Comparison of ENCODE assay signal across 9 mouse cellular contexts in genomic region chr15:101052560-101053501, GRCm38 (mm10). TPM values are rescaled to one million over a fixed set of nuclear protein-coding genes. Genes with fewer than 3 reads are reported as not detected.
A peak's percentile ranks its signal among the peaks of the same experiment; 100 is the strongest.
DNase-seq lines count a peak whose midpoint lies in the region; ATAC-seq and TF ChIP-seq lines count a peak whose summit lies in the region.
"Had no signal": no experiment of that assay in that cellular context is flagged by ENCODE, and none has a peak within 500 bp of the region (broad histone marks: within the 10 kb centered on the region; RNA-seq: fewer than 3 reads in every experiment).

No protein-coding gene starts in this region.

- no peak overlapping the region for H3K9ac ChIP-seq in lung, embryonic 15.5 days
- 0 out of 2 replicates have a peak overlapping the region, but pooled peaks have one; percentile 2 for H3K9ac ChIP-seq in forebrain, embryonic 13.5 days
- 0 out of 2 replicates have a peak overlapping the region, but pooled peaks have one; percentile 35 for H3K9ac ChIP-seq in limb, embryonic 15.5 days

- H3K4me3 ChIP-seq in lung, embryonic 15.5 days, result peak overlapping the region; percentile 37
- H3K4me3 ChIP-seq in forebrain, embryonic 13.5 days, result peak overlapping the region; percentile 42
- H3K4me3 ChIP-seq in limb, embryonic 15.5 days, result peak overlapping the region; percentile 48
- peak overlapping the region; percentile 30 for H3K4me3 ChIP-seq in olfactory bulb, adult 2 months (ENCODE audit: insufficient read depth, low read depth, low read length)
- H3K4me3 ChIP-seq: megakaryocyte, embryonic 14.5 days had no signal

- H3K9me3 ChIP-seq in lung, embryonic 15.5 days, result no peaks in the 10 kb centered on the region
- no peaks in the 10 kb centered on the region; the same call in 1 of the 2 replicates for H3K9me3 ChIP-seq in forebrain, embryonic 13.5 days (replicated peaks)
- H3K9me3 ChIP-seq in limb, embryonic 15.5 days, result no peaks in the 10 kb centered on the region

- peak; percentile 30; the same call in 1 of the 2 replicates for ATAC-seq in lung, embryonic 15.5 days (ENCODE audit: borderline replicate concordance, extremely low read depth, low FRiP score, low TSS enrichment)
- ATAC-seq in forebrain, embryonic 13.5 days, result peak; percentile 42; the same call in 1 of the 2 replicates
- ATAC-seq in limb, embryonic 15.5 days (ENCODE audit: insufficient number of reproducible peaks, low FRiP score, low TSS enrichment, low read depth), result no peak

- H3K4me1 ChIP-seq in lung, embryonic 15.5 days, result peaks cover 23% of the 10 kb centered on the region
- H3K4me1 ChIP-seq in forebrain, embryonic 13.5 days, result peaks cover 15% of the 10 kb centered on the region
- peaks cover 16% of the 10 kb centered on the region for H3K4me1 ChIP-seq in limb, embryonic 15.5 days
- H3K4me1 ChIP-seq in olfactory bulb, adult 2 months (ENCODE audit: control insufficient read depth, insufficient read depth, low read length), result no peaks in the 10 kb centered on the region; the same call in 1 of the 2 replicates

- H3K4me2 ChIP-seq in lung, embryonic 15.5 days, result peak overlapping the region; percentile 71
- H3K4me2 ChIP-seq in forebrain, embryonic 13.5 days, result peak overlapping the region; percentile 64
- peak overlapping the region; percentile 89 for H3K4me2 ChIP-seq in limb, embryonic 15.5 days

- 26% methylated on average over 113 of the region's 120 CpGs for WGBS in lung, embryonic 15.5 days
- 11% methylated on average over 116 of the region's 120 CpGs for WGBS in forebrain, embryonic 13.5 days
- WGBS in limb, embryonic 15.5 days, result 19% methylated on average over 118 of the region's 120 CpGs
- WGBS in olfactory bulb, adult 2 months, result 47% methylated on average over 118 of the region's 120 CpGs

- peaks cover 2% of the 10 kb centered on the region; the same call in 1 of the 2 replicates for H3K36me3 ChIP-seq in lung, embryonic 15.5 days
- H3K36me3 ChIP-seq in forebrain, embryonic 13.5 days (ENCODE audit: poor library complexity, severe bottlenecking), result no peaks in the 10 kb centered on the region
- no peaks in the 10 kb centered on the region for H3K36me3 ChIP-seq in limb, embryonic 15.5 days

- no peak for DNase-seq in lung, adult 18-20 months
- no peak for DNase-seq in left cerebral cortex, postnatal 36 days (ENCODE audit: low spot score in 2 of 2)
- no peak for DNase-seq in frontal cortex, postnatal 10 days (ENCODE audit: low spot score in 2 of 2)
- no peak for DNase-seq in kidney, postnatal 25 days

- H3K27me3 ChIP-seq in lung, embryonic 15.5 days, result peaks cover 90% of the 10 kb centered on the region
- H3K27me3 ChIP-seq in forebrain, embryonic 13.5 days, result peaks cover 96% of the 10 kb centered on the region
- H3K27me3 ChIP-seq in limb, embryonic 15.5 days, result peaks cover 69% of the 10 kb centered on the region

- TF ChIP-seq CTCF in olfactory bulb, adult 2 months (IDR thresholded peaks at IDR 0.05; ENCODE audit: insufficient read depth, low read depth, low read length), result no peak

- TF ChIP-seq POLR2A in olfactory bulb, adult 2 months (IDR thresholded peaks at IDR 0.05; ENCODE audit: insufficient read depth, low read depth, low read length), result no peak

- no peak overlapping the region for H3K27ac ChIP-seq in lung, embryonic 15.5 days
- no peak overlapping the region for H3K27ac ChIP-seq in forebrain, embryonic 13.5 days
- H3K27ac ChIP-seq in limb, embryonic 15.5 days, result no peak overlapping the region
- no peak overlapping the region for H3K27ac ChIP-seq in olfactory bulb, adult 2 months (ENCODE audit: insufficient read depth, low read depth, low read length)

- intact Hi-C loops in left cerebral cortex, postnatal 36 days (cut with DNase I), result no loop called here

RNA-seq across cellular contexts. Expression of gene Gm47841, which starts 5.6 kb away (rescaled TPM):
- 0.19 TPM in 1 of 2 replicates, not detected in the other for polyA plus RNA-seq in lung, embryonic 15.5 days (2015; fragmentation: Nextera tagmentation; extraction: Ambion mirVana)
- not detected in 2 replicates for polyA plus RNA-seq in forebrain, embryonic 13.5 days (2015; fragmentation: Nextera tagmentation; extraction: Ambion mirVana)
- not detected in 2 replicates for polyA plus RNA-seq in limb, embryonic 15.5 days (2015; fragmentation: Nextera tagmentation; extraction: Ambion mirVana)
- polyA plus RNA-seq in olfactory bulb, adult 2 months (2012; ENCODE audit: insufficient read depth, insufficient read length, low replicate concordance, missing spikeins), result not detected in 2 replicates
- total RNA-seq in left cerebral cortex, postnatal 36 days (2021), result not detected

RNA-seq across cellular contexts. Expression of gene Fignl2, which starts 25.5 kb away (rescaled TPM):
- 0.19 and 0.24 TPM in 2 replicates for polyA plus RNA-seq in lung, embryonic 15.5 days (2015; fragmentation: Nextera tagmentation; extraction: Ambion mirVana)
- 0.20 TPM in 1 of 2 replicates, not detected in the other for polyA plus RNA-seq in forebrain, embryonic 13.5 days (2015; fragmentation: Nextera tagmentation; extraction: Ambion mirVana)
- polyA plus RNA-seq in limb, embryonic 15.5 days (2015; fragmentation: Nextera tagmentation; extraction: Ambion mirVana), result 0.09 and 0.12 TPM in 2 replicates
- polyA plus RNA-seq in olfactory bulb, adult 2 months (2012; ENCODE audit: insufficient read depth, insufficient read length, low replicate concordance, missing spikeins), result not detected in 2 replicates
- total RNA-seq in left cerebral cortex, postnatal 36 days (2021), result 1 to 10 TPM; 1.5 TPM
